Mouse (Mus musculus): ENCODE measurements around the gene Siah1a. TPM values are rescaled to one million over a fixed set of nuclear protein-coding genes. Genes with fewer than 3 reads are reported as not detected.
A peak's percentile ranks its signal among the peaks of the same experiment; 100 is the strongest.

Gene Siah1a
- polyA plus RNA-seq, 1 experiment, result 35.3 TPM

DNA sequence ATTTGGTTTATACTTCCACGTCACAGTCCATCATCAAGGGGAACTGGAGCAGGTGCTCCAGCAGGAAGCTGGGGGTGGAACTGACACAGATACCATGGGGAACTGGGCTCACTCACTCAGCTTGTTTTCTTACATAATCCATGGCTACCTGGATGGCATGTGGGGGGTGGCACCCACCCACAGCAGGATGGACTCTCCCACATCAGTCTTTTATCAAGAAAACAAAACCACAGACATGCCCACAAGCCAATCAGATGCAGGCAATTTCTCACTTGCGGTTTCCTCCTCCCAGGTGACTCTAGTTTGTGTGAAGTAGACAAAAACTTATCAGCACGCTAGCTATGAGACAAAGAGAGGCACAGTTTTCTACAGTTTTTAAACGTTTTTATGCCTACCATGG lies 37.9 kb downstream of the Siah1a start:
- DNase-seq (ENCODE audit: extremely low spot score in 1 of 2, low spot score in 1 of 2), result no peak

DNA sequence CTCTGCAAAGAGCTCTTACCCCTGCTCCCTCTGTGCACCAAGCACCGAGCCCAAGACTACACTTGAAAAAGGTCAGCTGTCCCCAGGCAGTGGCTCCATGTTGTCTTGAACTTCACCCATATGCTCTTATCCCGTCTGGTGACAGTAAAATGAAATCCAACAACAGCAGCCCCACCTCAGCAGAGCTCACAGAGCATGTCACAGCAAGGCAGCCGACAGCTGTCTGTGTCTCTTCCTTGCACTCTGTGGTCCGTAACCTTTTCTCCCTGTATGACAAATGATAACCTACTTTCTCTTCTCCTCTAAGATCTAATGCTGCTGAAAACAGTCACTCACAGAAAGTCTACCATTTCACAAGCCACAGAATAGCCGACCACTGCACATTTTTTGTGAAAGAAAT lies 39.0 kb downstream of the Siah1a start:
- no peak for DNase-seq (ENCODE audit: extremely low spot score in 1 of 2, low spot score in 1 of 2)

- peak in 1 of 2 experiments; percentile 41 for DNase-seq (ENCODE audit: extremely low spot score in 1 of 2, low spot score in 1 of 2)
Measured at GRCm38 (mm10) chr8:86705317-86705716, 40.4 kb downstream of the Siah1a start.

- no peak for DNase-seq (ENCODE audit: extremely low spot score in 1 of 2, low spot score in 1 of 2)
Measured at GRCm38 (mm10) chr8:86702453-86702852, 43.3 kb downstream of the Siah1a start.

GRCm38 (mm10) chr8:86699471-86699870 lies 46.3 kb downstream of the Siah1a start:
- DNase-seq (ENCODE audit: extremely low spot score in 1 of 2, low spot score in 1 of 2), result no peak

GRCm38 (mm10) chr8:86698811-86699421 lies 46.8 kb downstream of the Siah1a start:
- DNase-seq (ENCODE audit: extremely low spot score in 1 of 2, low spot score in 1 of 2), result no peak

GRCm38 (mm10) chr8:86695703-86696102 lies 50.0 kb downstream of the Siah1a start:
- no peak for DNase-seq (ENCODE audit: extremely low spot score in 1 of 2, low spot score in 1 of 2)

GRCm38 (mm10) chr8:86694011-86694410 lies 51.7 kb downstream of the Siah1a start:
- no peak for DNase-seq (ENCODE audit: extremely low spot score in 1 of 2, low spot score in 1 of 2)

DNA sequence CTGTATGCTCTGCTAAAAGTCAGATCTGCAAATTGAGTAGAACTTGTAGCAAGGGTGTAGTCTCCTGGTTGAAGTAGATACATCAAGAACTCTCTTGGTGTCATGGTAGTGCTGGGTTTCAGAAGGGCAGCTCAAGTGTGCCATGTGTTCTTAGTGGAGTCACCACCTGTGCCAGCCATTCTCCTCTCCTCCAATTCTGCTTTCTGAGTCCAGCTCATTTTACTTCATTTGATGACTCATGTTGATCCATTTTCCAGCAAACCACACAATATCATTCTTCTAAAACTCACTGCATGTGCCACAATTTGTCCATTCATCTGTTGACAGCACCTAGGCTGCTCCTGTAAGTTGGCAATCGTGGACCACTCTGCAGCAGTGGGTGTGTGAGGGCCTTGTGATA lies 53.6 kb downstream of the Siah1a start:
- DNase-seq (ENCODE audit: extremely low spot score in 1 of 2, low spot score in 1 of 2), result no peak

DNA sequence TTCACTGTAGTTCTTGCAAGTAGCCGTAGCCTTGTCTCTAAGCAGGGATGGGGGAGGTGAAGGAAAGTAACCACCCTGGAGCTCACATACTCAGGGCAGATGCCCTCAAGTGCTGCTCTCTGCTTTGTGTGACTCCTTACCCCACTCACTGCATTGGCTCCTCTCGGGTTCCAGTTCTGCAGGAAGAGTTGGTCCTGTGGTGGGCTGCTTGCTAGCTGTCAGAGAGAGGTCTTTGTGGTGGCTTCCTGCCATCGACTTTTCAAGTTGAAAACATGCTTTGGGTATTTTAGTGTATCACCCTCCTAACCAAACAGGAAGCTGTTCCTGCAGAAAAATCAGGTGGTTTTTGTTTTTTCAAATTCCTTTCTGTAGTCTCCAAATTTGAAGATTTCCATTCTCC lies 59.1 kb downstream of the Siah1a start:
- DNase-seq (ENCODE audit: extremely low spot score in 1 of 2, low spot score in 1 of 2), result no peak

Other genes with a start within 250 kb of the Siah1a start
- gene Abcc12, start 165.2 kb downstream of the Siah1a start, polyA plus RNA-seq (2012; rRNA removed), result 0.36 and 1.1 TPM in 2 replicates
- 49.1 and 51.8 TPM in 2 replicates for gene Lonp2, start 121.9 kb downstream of the Siah1a start, polyA plus RNA-seq (2012; rRNA removed)
- 2.7 and 3.1 TPM in 2 replicates for gene Gm10638, start 235 bp downstream of the Siah1a start, polyA plus RNA-seq (2012; rRNA removed)
- 18.7 and 19.1 TPM in 2 replicates for gene N4bp1, start 139.3 kb upstream of the Siah1a start, polyA plus RNA-seq (2012; rRNA removed)